Mouse (Mus musculus) layer of hippocampus, postnatal 10 days (tissue): ENCODE measurements around the gene Olfr976. TPM values are rescaled to one million over a fixed set of nuclear protein-coding genes. Genes with fewer than 3 reads are reported as not detected.
"Not testable (repeated sequence)": the region's sequence is repeated elsewhere in the genome, so short reads cannot be mapped to it uniquely, and the experiment has no call there.

Source experiments
- DNase-seq, 2 experiments: peaks; one replicate each; pipeline ENCODE4 v3.0.0; 2021; ENCODE audit warnings: low spot score in 2 of 2
- long read RNA-seq: library from polyadenylated mRNA; stranded (forward); transcript quantifications from one replicate; pipeline ENCODE4 v2.0.0, GENCODE M21; 2023
- total RNA-seq, 2 experiments: library from RNA; stranded (reverse); gene quantifications; 2 replicates each; pipeline ENCODE4 v1.2.3; 2021

The Olfr976 gene
- not detected for total RNA-seq
- long read RNA-seq, result 0 reads

- DNase-seq, result not testable (repeated sequence)
These were observed at the start of gene Olfr976 for GRCm38 (mm10) chr9:39961033-39961432. Olfr976 (minus strand) TSS chr9:39961133.

- DNase-seq, result no peak
These were observed 48.5 kb upstream of the Olfr976 start, which contains the start of gene Olfr980 for GRCm38 (mm10) chr9:40009482-40009881. Olfr980 (minus strand) TSS chr9:40009582.

- DNase-seq, result no peak
These were observed 42.4 kb upstream of the Olfr976 start, which contains the start of gene Olfr979 for GRCm38 (mm10) chr9:40003365-40003764. Olfr979 (minus strand) TSS chr9:40003465.

- no peak for DNase-seq
These were observed 30.9 kb upstream of the Olfr976 start, which contains the start of gene Olfr978 for GRCm38 (mm10) chr9:39991813-39992212. Olfr978 (plus strand) TSS chr9:39992113.

- not testable (repeated sequence) for DNase-seq
These were observed 15.7 kb upstream of the Olfr976 start for GRCm38 (mm10) chr9:39976581-39977145.

- no peak for DNase-seq
These were observed 9.0 kb downstream of the Olfr976 start, which contains the start of gene Olfr975 for GRCm38 (mm10) chr9:39951946-39952345. Olfr975 (minus strand) TSS chr9:39952046.

GRCm38 (mm10) chr9:39937201-39937600, 23.7 kb downstream of the Olfr976 start, which contains the start of gene Olfr974:
Olfr974 (plus strand) TSS chr9:39937501.
- no peak for DNase-seq

- DNase-seq, result not testable (repeated sequence)
These were observed 32.1 kb downstream of the Olfr976 start for GRCm38 (mm10) chr9:39928837-39929236.

- not testable (repeated sequence) for DNase-seq
These were observed 32.7 kb downstream of the Olfr976 start for GRCm38 (mm10) chr9:39927975-39928836.

- DNase-seq, result no peak
These were observed 51.0 kb downstream of the Olfr976 start for GRCm38 (mm10) chr9:39909939-39910338.

GRCm38 (mm10) chr9:39907036-39907435, 53.9 kb downstream of the Olfr976 start, which contains the start of gene Olfr229:
Olfr229 (plus strand) TSS chr9:39907336.
- DNase-seq, result no peak

- no peak for DNase-seq
These were observed 55.8 kb downstream of the Olfr976 start for GRCm38 (mm10) chr9:39905106-39905505.

Other genes starting within 250 kb of the Olfr976 start
- not detected for gene Olfr965, start 249.8 kb downstream of the Olfr976 start, total RNA-seq
- not detected for gene Olfr150, start 230.2 kb downstream of the Olfr976 start, total RNA-seq
- gene Olfr967, start 214.9 kb downstream of the Olfr976 start, total RNA-seq, result not detected
- gene Olfr968, start 177.9 kb downstream of the Olfr976 start, total RNA-seq, result not detected
- not detected for gene Olfr969, start 170.2 kb downstream of the Olfr976 start, total RNA-seq
- not detected for gene Olfr970, start 152.3 kb downstream of the Olfr976 start, total RNA-seq
- not detected for gene Olfr971, start 124.3 kb downstream of the Olfr976 start, total RNA-seq
- not detected for gene Olfr972, start 94.7 kb downstream of the Olfr976 start, total RNA-seq
- not detected for gene Olfr229, start 53.8 kb downstream of the Olfr976 start, total RNA-seq
- gene Olfr974, start 23.6 kb downstream of the Olfr976 start, total RNA-seq, result not detected
- gene Olfr975, start 9.1 kb downstream of the Olfr976 start, total RNA-seq, result not detected
- not detected for gene Olfr978, start 31.0 kb upstream of the Olfr976 start, total RNA-seq
- not detected for gene Olfr979, start 42.3 kb upstream of the Olfr976 start, total RNA-seq
- gene Olfr980, start 48.4 kb upstream of the Olfr976 start, total RNA-seq, result not detected
- gene Olfr981, start 60.3 kb upstream of the Olfr976 start, total RNA-seq, result not detected
- gene Olfr982, start 112.7 kb upstream of the Olfr976 start, total RNA-seq, result not detected
- not detected for gene Olfr983, start 132.5 kb upstream of the Olfr976 start, total RNA-seq
- gene Olfr984, start 153.1 kb upstream of the Olfr976 start, total RNA-seq, result under 1 TPM in 1 of 2 experiments, not detected in 1; 0.07 TPM
- not detected for gene Olfr985, start 169.1 kb upstream of the Olfr976 start, total RNA-seq
- not detected for gene Tmem225, start 187.0 kb upstream of the Olfr976 start, total RNA-seq
- gene Olfr986, start 219.8 kb upstream of the Olfr976 start, total RNA-seq, result not detected
- gene Zfp202, start 231.2 kb upstream of the Olfr976 start, total RNA-seq, result 1 to 10 TPM; 4.9 to 5.2 TPM